Mouse (Mus musculus) ES-CJ7 (cell line): Measurements from ENCODE around the gene Ptprg.

Experiments
- DNase-seq: peaks from one replicate; pipeline ENCODE4 v3.0.0; 2011; ENCODE audit warnings: low read depth, low spot score

The Ptprg gene

GRCm38 (mm10) chr14:12139643-12140481, 586.5 kb downstream of the Ptprg start:
- peak; percentile 79 for DNase-seq

- no peak for DNase-seq
These were observed 590.7 kb downstream of the Ptprg start for GRCm38 (mm10) chr14:12143941-12144485.

DNA sequence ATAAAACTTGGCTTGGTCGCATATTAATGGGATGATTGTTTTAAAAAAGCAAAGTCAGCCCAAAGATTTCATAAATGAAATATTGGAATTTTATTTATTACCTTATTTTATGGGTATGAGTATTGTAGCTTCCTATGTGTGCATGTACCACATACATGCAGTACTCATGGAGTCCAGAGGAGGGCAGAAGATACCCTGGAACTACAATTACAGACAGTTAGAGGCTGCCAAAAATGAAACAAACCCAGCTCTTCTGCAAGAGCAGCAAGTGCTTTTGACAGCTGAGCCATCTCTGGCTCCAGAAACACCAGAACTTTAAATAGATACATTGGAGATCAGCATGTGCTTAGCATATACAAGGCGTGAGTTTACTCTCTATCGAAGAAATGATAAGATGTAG, 592.6 kb downstream of the Ptprg start:
- DNase-seq = peak; percentile 39

DNA sequence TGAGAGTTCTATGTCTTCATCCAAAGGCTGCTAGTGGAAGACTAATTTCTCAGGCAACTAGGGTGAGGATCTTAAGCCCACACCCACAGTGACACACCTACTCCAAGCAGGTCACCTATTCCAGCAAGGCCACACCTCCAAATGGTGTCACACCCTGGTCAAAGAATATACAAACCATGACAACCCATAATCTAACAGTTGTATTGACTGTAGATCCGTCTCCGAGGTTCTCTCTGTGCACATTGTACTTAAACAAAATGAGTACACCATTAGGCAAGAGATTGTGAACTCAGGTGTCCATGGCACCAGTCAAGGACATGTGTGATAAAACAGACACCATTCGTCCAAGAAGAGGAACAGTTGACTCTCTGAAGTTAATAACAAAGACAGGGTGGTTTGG, 596.2 kb downstream of the Ptprg start:
- DNase-seq = no peak

GRCm38 (mm10) chr14:12151927-12152326, 598.6 kb downstream of the Ptprg start:
- DNase-seq = peak; percentile 52

DNA sequence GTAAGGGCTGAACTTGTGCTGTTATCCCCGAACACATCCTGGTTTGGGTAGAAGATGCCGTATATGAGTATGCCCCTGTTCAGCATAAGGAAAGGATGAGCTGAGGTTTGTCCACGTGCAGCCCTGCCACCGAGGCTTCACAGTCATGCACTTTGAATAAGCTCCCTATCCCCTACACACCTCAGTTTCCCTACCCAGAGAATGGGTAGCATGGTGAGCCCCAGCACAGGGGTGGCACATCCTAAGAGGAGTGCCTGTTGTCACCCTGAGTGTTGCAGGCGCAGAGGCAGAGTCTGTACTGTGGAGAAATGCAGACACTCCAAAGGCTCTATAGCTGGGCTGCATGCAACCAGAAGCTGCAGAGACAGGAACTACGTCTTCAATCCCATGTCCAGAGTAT, 599.4 kb downstream of the Ptprg start:
- DNase-seq = no peak

DNA sequence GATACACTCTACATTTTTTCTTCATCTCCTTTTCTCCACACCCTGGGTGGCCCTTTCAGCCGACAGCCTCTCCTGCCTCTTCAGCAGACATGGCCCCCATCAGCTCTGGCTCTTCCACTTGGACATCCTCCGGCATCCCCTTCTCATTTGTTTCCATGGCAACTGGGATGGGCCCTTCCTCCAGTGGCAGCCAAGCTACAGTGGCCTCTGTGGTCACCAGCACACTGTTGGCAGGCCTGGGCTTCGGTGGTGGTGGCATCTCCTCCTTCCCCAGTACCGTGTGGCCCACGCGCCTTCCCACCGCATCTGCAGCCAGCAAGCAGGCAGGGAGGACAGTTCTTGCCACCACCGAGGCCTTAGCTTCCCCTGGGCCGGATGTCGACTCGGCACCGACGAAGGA, 600.3 kb downstream of the Ptprg start:
- DNase-seq = no peak

DNA sequence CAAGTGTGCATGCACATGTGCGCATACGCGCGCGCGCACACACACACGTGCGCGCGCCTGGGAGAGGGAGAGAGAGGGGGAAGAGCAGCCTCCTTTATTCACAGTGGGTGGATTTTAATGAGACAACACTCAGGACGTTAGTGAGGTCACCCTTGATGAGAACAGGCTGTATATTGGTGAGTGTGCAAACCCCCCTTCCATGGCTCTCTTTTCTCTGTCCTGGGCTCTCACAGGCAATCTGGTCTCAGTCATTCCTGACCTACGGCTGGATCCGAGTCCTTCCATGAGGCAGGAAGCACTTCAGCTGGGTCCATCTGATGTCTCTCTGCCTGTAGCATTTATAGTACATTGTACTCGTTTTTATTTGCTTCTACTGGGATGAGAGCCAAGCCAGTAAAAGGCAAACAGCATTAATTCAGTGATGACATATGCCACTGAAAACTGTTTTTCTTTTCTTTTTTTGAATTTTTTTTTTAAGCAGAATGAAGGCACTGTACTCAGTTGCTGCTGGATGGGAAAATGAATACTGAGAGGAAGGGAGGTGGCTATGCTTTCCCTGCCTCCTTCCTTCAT, 608.5 kb downstream of the Ptprg start:
- no peak for DNase-seq

DNA sequence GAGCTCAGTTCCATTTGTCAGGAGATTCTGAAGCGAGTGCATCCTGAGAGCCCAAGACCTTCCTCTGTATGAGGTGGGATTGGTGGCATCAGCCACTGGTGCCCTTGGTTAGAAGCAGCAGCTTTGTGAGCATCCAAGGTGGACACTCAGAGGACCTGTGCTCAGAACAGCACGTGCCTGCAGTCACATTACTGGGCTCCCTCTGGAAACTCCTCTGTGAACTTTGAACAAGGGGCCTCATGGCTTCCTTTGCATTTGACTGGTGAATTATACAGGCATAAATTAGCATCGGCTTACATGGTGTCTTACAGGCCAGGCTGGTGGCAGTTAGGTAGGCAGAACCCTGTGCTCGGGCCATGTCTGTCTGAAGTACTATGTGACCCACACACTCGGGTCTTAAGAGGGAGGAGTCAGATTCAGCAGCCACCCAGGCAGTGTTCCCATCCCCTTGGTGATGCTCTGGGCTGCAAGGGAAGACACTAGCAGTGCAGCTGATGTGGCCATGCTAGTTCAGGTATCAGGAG, 609.1 kb downstream of the Ptprg start:
- DNase-seq = no peak

GRCm38 (mm10) chr14:12163196-12163595, 609.9 kb downstream of the Ptprg start:
- DNase-seq = no peak

GRCm38 (mm10) chr14:12167215-12167614, 613.9 kb downstream of the Ptprg start:
- DNase-seq = no peak

DNA sequence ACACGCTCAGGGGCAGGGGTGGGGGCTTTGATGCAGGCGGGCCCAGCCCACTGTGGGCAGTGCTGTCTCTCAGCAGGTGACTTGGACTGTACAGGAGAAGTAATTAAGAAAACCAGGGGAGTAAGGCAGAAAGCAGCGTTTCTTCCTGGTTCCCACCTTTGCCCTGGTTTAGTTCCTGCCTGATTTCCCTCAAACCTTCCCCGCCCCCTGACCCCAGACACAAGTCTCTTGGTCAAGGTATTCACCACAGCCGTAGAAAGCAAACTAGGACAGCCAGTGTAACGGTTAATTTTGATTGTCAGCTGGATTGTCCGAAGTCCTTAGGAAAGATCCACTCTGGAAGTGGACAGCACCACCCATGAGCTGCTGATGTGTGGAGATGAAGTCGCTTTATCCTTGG, 614.3 kb downstream of the Ptprg start:
- DNase-seq = no peak

- no peak for DNase-seq
These were observed 624.1 kb downstream of the Ptprg start for GRCm38 (mm10) chr14:12177436-12177835.

- DNase-seq = no peak
These were observed 625.3 kb downstream of the Ptprg start for GRCm38 (mm10) chr14:12178645-12179044.

GRCm38 (mm10) chr14:12180116-12180515, 626.8 kb downstream of the Ptprg start:
- no peak for DNase-seq

DNA sequence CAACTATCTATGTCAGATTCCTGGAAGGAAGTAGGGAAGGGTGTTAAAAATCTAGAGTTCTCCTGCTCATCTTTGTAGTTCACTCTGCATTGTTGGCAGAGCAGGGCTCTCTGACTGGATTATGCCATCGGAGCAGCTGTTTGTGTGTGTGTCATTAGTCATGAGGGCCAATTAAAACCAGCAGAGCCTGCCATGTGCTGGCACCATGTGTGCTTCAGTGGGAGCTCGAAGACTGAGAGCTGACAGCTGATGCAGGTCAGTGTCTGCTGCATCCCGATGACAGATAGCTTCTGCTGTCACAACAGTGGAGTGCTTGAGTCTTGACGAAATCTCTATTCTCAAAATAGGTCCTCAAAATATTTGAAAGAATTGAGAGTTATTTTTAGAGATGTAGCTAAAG, 631.7 kb downstream of the Ptprg start:
- no peak for DNase-seq

DNA sequence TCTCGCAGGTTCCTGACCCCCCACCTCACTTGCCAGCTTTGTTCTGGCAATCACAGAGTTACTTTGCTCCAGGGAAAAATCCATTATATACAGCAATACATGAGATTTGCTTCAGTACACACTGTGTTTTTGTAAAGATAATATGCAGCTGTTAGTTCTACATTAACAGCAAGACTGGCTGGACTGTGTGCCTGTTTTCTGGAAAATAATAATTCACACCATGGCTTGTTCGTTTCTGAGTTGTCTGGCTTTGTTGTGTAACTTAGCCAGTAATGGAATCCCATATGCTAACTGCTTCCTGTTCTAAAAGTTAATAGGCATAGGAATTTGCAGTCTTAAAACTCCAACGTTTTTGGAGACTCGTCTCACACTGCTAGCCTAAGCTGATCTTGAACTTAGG, 635.0 kb downstream of the Ptprg start:
- DNase-seq = no peak

DNA sequence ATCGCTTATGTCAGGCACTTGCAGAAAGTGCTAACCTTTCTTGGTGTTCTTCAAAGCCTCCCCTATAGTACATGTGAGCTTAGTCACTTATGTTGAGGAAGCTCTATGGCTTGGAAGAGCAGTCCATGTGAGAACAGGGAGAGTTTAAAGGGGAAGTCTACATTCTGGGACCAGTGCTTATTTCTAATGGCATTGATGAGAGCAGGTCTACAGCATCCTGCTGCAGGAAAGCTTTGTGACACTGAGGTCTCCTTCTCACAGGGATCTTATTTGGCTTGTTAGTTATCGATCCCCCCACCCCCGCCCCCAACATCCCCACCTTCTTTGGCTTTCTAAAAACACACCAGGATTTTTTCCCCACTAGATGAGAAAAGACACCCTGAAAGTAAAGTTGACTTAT, 635.9 kb downstream of the Ptprg start:
- DNase-seq = no peak

GRCm38 (mm10) chr14:12189717-12190600, 636.6 kb downstream of the Ptprg start:
- no peak for DNase-seq

GRCm38 (mm10) chr14:12191076-12191475, 637.7 kb downstream of the Ptprg start:
- DNase-seq = no peak

DNA sequence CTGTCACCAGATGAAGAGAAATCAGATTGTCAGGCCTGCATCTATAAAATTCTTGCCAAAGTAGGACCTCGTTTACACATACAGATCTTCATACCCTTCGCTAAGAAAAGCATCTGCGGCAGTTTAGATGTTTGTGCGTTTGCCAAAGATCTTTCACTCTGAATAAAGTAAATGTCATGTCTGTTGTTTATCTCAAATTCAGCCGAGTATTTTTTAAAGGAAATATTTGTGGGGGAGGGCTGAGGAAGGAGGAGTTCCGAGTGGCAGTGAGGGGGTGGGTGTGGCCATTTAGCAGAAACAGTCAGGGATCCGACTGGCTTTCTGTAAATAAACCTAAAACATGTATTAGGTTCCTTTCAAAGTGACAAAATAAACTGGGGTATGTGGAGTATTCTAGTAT, 645.4 kb downstream of the Ptprg start:
- no peak for DNase-seq
